Mouse (Mus musculus) forebrain, postnatal 0 days (tissue): ENCODE measurements around the gene Hist1h2ak. TPM values are rescaled to one million over a fixed set of nuclear protein-coding genes. Genes with fewer than 3 reads are reported as not detected.
A peak's percentile ranks its signal among the peaks of the same experiment; 100 is the strongest.
"Not testable (repeated sequence)": the region's sequence is repeated elsewhere in the genome, so short reads cannot be mapped to it uniquely, and the experiment has no call there.

Experiments used
- ATAC-seq: fragments of 200-750 bp; cut with Nextera tagmentation; 2 replicates; pipeline ENCODE4 v1.8.0; 2017; ENCODE audit warnings: mild to moderate bottlenecking, moderate library complexity
- DNase-seq: peaks from one replicate; pipeline ENCODE4 v3.0.0-alpha.2; 2015
- H3K27ac ChIP-seq: fragments of 300-500 bp; sonication (generic); 2 replicates; pipeline ENCODE4 v1.5.1; 2014; ENCODE audit warnings: low read depth, mild to moderate bottlenecking, antibody characterized with exemption, low read length, moderate library complexity, mixed read lengths
- H3K27me3 ChIP-seq: fragments of 300-500 bp; sonication (generic); 2 replicates; pipeline ENCODE4 v1.6.1; 2014; ENCODE audit warnings: mild to moderate bottlenecking, low read length, mixed read lengths; ENCODE audit not compliant: insufficient read depth
- H3K36me3 ChIP-seq: fragments of 300-500 bp; sonication (generic); 2 replicates; pipeline ENCODE4 v1.6.1; 2014; ENCODE audit warnings: mild to moderate bottlenecking, moderate library complexity; ENCODE audit not compliant: insufficient read depth
- H3K4me1 ChIP-seq: fragments of 300-500 bp; sonication (generic); 2 replicates; pipeline ENCODE4 v1.6.1; 2014; ENCODE audit warnings: antibody characterized with exemption; ENCODE audit not compliant: insufficient read depth
- H3K4me2 ChIP-seq: fragments of 300-500 bp; sonication (generic); 2 replicates; pipeline ENCODE4 v1.6.1; 2014; ENCODE audit warnings: low read depth, mild to moderate bottlenecking, moderate library complexity
- H3K4me3 ChIP-seq: fragments of 300-500 bp; sonication (generic); 2 replicates; pipeline ENCODE4 v1.5.1; 2014; ENCODE audit warnings: low read depth, low read length, mixed read lengths
- H3K9ac ChIP-seq: fragments of 300-500 bp; sonication (generic); 2 replicates; pipeline ENCODE4 v1.6.1; 2014; ENCODE audit warnings: mild to moderate bottlenecking
- H3K9me3 ChIP-seq: fragments of 300-500 bp; sonication (generic); 2 replicates; pipeline ENCODE4 v1.6.1; 2016; ENCODE audit warnings: low read length
- CTCF ChIP-seq: sonication (generic); IDR thresholded peaks from 2 replicates; pipeline ENCODE4 v1.5.1; 2016; ENCODE audit warnings: antibody characterized with exemption, control low read depth, low read depth
- WGBS: fragments of 180-500 bp; shearing (Covaris S2); extraction: QIAGEN DNeasy Blood & Tissue Kit; methylation state at CpG from one replicate; pipeline ENCODE4 v1.1.7; 2014; 5-methylcytosine and 5-hydroxymethylcytosine counted together
- polyA plus RNA-seq: library from polyadenylated mRNA; unstranded; fragments of >200 nt; fragmentation: Nextera tagmentation; extraction: Ambion mirVana; gene quantifications from 2 replicates; pipeline ENCODE4 v1.2.1, GENCODE M21; 2015
- total RNA-seq: library from RNA; depleted of rRNA; stranded (reverse); fragments of >200 nt; gene quantifications from 2 replicates; pipeline ENCODE4 v1.2.3, GENCODE M21; 2014

The Hist1h2ak gene
- total and polyA plus RNA-seq, 2 experiments from 2014 or later = 5.2 to 242 TPM

GRCm38 (mm10) chr13:21787760-21788593 lies 34.4 kb upstream of the Hist1h2ak start:
- peaks cover 10% of the 10 kb centered on the region for H3K4me1 ChIP-seq
- H3K9me3 ChIP-seq = no peaks in the 10 kb centered on the region
- H3K27ac ChIP-seq = no peak overlapping the region; the same call in 1 of the 2 replicates
- H3K9ac ChIP-seq = 0 out of 2 replicates have a peak overlapping the region, but pooled peaks have one; percentile 37
- no peaks in the 10 kb centered on the region for H3K27me3 ChIP-seq
- ATAC-seq = peak; percentile 12
- peak overlapping the region; percentile 21 for H3K4me3 ChIP-seq
- no peak for DNase-seq
- no peaks in the 10 kb centered on the region for H3K36me3 ChIP-seq
- H3K4me2 ChIP-seq = peak overlapping the region; percentile 62
- WGBS = 11% methylated on average over 14 of the region's 21 CpGs
- no peak for TF ChIP-seq CTCF

GRCm38 (mm10) chr13:21786899-21787629 lies 33.4 kb upstream of the Hist1h2ak start, which contains the start of the genes Hist1h2an and Hist1h2bp:
TSS of gene Hist1h2an (minus strand) at chr13:21787218.
TSS of gene Hist1h2bp (plus strand) at chr13:21787461.
- H3K4me1 ChIP-seq = peaks cover 17% of the 10 kb centered on the region
- peak within 1 kb of the TSS; percentile 62 for H3K4me2 ChIP-seq
- ATAC-seq (peak; percentile 92), DNase-seq (peak; percentile 99)
- H3K27ac ChIP-seq = peak within 1 kb of the TSS; percentile 72; the same call in 1 of the 2 replicates
- H3K36me3 ChIP-seq, H3K27me3 ChIP-seq, H3K9me3 ChIP-seq: not testable (repeated sequence)
- peak within 1 kb of the TSS; percentile 39 for H3K4me3 ChIP-seq
- 0 out of 2 replicates have a peak within 1 kb of the TSS, but pooled peaks have one; percentile 37 for H3K9ac ChIP-seq
- under 1% methylated on average over 34 of the region's 63 CpGs for WGBS

- no peak for DNase-seq
- H3K9me3 ChIP-seq = no peaks in the 10 kb centered on the region
- 2% methylated on average over 8 of the region's 8 CpGs for WGBS
- peak overlapping the region; percentile 58; the same call in 1 of the 2 replicates for H3K27ac ChIP-seq
- no peak for ATAC-seq
- H3K4me1 ChIP-seq = peaks cover 17% of the 10 kb centered on the region
- no peak for TF ChIP-seq CTCF
- H3K27me3 ChIP-seq = no peaks in the 10 kb centered on the region
- H3K36me3 ChIP-seq = no peaks in the 10 kb centered on the region
- peak overlapping the region; percentile 39 for H3K4me3 ChIP-seq
- H3K9ac ChIP-seq = 0 out of 2 replicates have a peak overlapping the region, but pooled peaks have one; percentile 33
- H3K4me2 ChIP-seq = peak overlapping the region; percentile 62
Observed at GRCm38 (mm10) chr13:21786189-21786898, 32.7 kb upstream of the Hist1h2ak start.

GRCm38 (mm10) chr13:21784311-21784710 lies 30.7 kb upstream of the Hist1h2ak start:
- H3K27me3 ChIP-seq = no peaks in the 10 kb centered on the region
- no peak overlapping the region; the same call in 1 of the 2 replicates for H3K4me2 ChIP-seq

GRCm38 (mm10) chr13:21783734-21784161 lies 30.1 kb upstream of the Hist1h2ak start:
- 2% methylated on average over 9 of the region's 9 CpGs for WGBS
- TF ChIP-seq CTCF = no peak
- Histone ChIP-seq H3K9me3 (no peaks in the 10 kb centered on the region), H3K4me1 (peaks cover 29% of the 10 kb centered on the region), H3K27ac (no peak overlapping the region), H3K4me3 (peak overlapping the region; percentile 39), H3K27me3 (no peaks in the 10 kb centered on the region), H3K36me3 (no peaks in the 10 kb centered on the region), H3K4me2 (peak overlapping the region; percentile 76), H3K9ac (no peak overlapping the region)
- ATAC-seq (no peak), DNase-seq (peak; percentile 61)

More at GRCm38 (mm10) chr13:21784311-21784710, 30.7 kb upstream of the Hist1h2ak start:
- Histone ChIP-seq H3K4me3 (no peak overlapping the region), H3K9ac (no peak overlapping the region), H3K4me1 (peaks cover 29% of the 10 kb centered on the region), H3K9me3 (no peaks in the 10 kb centered on the region), H3K27ac (no peak overlapping the region), H3K36me3 (no peaks in the 10 kb centered on the region)
- DNase-seq (no peak), ATAC-seq (no peak)
- no peak for TF ChIP-seq CTCF
- 21% methylated on average over 6 of the region's 6 CpGs for WGBS

- Histone ChIP-seq H3K9me3 (no peaks in the 10 kb centered on the region), H3K4me2 (peak within 1 kb of the TSS; percentile 76), H3K9ac (peak within 1 kb of the TSS; percentile 57), H3K4me3 (peak within 1 kb of the TSS; percentile 39), H3K27me3 (no peaks in the 10 kb centered on the region), H3K27ac (peak within 1 kb of the TSS; percentile 60), H3K4me1 (peaks cover 29% of the 10 kb centered on the region), H3K36me3 (no peaks in the 10 kb centered on the region)
- TF ChIP-seq CTCF = no peak
- DNase-seq = peak; percentile 89
- WGBS = 1% methylated on average over 13 of the region's 20 CpGs
- ATAC-seq = peak; percentile 75
Observed at GRCm38 (mm10) chr13:21783255-21783617, 29.6 kb upstream of the Hist1h2ak start, which contains the start of gene Hist1h3i. TSS of gene Hist1h3i (minus strand) at chr13:21783370.

GRCm38 (mm10) chr13:21782361-21783254 lies 29.0 kb upstream of the Hist1h2ak start:
- under 1% methylated on average over 12 of the region's 35 CpGs for WGBS
- Histone ChIP-seq H3K9ac (peak overlapping the region; percentile 57), H3K4me3 (peak overlapping the region; percentile 39), H3K4me2 (peak overlapping the region; percentile 76), H3K27ac (peak overlapping the region; percentile 60), H3K4me1 (peaks cover 29% of the 10 kb centered on the region)
- not testable (repeated sequence) for H3K9me3 ChIP-seq, H3K27me3 ChIP-seq, H3K36me3 ChIP-seq
- ATAC-seq (peak; percentile 3; the same call in 1 of the 2 replicates), DNase-seq (peak; percentile 30)
